Mouse (Mus musculus) midbrain, postnatal 0 days (tissue): ENCODE measurements at regions not wholly inside any gene's neighbourhood (a gene's known extent, or its start where the extent isn't known, plus 50 kb on each side); places are given as distances from the start of the nearest gene placed in this dataset.
A peak's percentile ranks its signal among the peaks of the same experiment; 100 is the strongest.

Source experiments
- ATAC-seq: fragments of 200-750 bp; cut with Nextera tagmentation; 2 replicates; pipeline ENCODE4 v1.8.0; 2017; ENCODE audit warnings: moderate number of reproducible peaks, mild to moderate bottlenecking, moderate TSS enrichment, moderate library complexity; ENCODE audit not compliant: low FRiP score
- DNase-seq: peaks from one replicate; pipeline ENCODE4 v3.0.0-alpha.2; 2015; ENCODE audit warnings: low spot score
- H3K27ac ChIP-seq: fragments of 300-500 bp; sonication (generic); 2 replicates; pipeline ENCODE4 v1.5.1; 2014; ENCODE audit warnings: low read depth, mild to moderate bottlenecking, low read length, mixed read lengths
- H3K27me3 ChIP-seq: fragments of 300-500 bp; sonication (generic); 2 replicates; pipeline ENCODE4 v1.6.1; 2014; ENCODE audit warnings: low read length, control low read depth, mixed read lengths; ENCODE audit not compliant: insufficient read depth
- H3K36me3 ChIP-seq: fragments of 300-500 bp; sonication (generic); 2 replicates; pipeline ENCODE4 v1.6.1; 2014; ENCODE audit warnings: low read length, control low read depth, mixed read lengths; ENCODE audit not compliant: insufficient read depth
- H3K4me1 ChIP-seq: fragments of 300-500 bp; sonication (generic); 2 replicates; pipeline ENCODE4 v1.6.1; 2014; ENCODE audit warnings: mild to moderate bottlenecking, control low read depth, antibody characterized with exemption, low read length, mixed read lengths; ENCODE audit not compliant: insufficient read depth
- H3K4me2 ChIP-seq: fragments of 300-500 bp; sonication (generic); 2 replicates; pipeline ENCODE4 v1.6.1; 2014; ENCODE audit warnings: low read depth, mild to moderate bottlenecking, low read length, mixed read lengths; ENCODE audit not compliant: poor library complexity, severe bottlenecking
- H3K4me3 ChIP-seq: fragments of 300-500 bp; sonication (generic); 2 replicates; pipeline ENCODE4 v1.5.1; 2014; ENCODE audit warnings: low read depth, mild to moderate bottlenecking, low read length, moderate library complexity
- H3K9ac ChIP-seq: fragments of 300-500 bp; sonication (generic); replicated peaks from 2 replicates; pipeline ENCODE4 v1.6.1; 2014; ENCODE audit warnings: mild to moderate bottlenecking, low read length, moderate library complexity, mixed read lengths; ENCODE audit not compliant: poor library complexity, severe bottlenecking
- H3K9me3 ChIP-seq: fragments of 300-500 bp; sonication (generic); 2 replicates; pipeline ENCODE4 v1.6.1; 2016; ENCODE audit warnings: low read length, control low read depth
- CTCF ChIP-seq: IDR thresholded peaks from 2 replicates; pipeline ENCODE4 v1.5.1; 2016; ENCODE audit warnings: antibody characterized with exemption, mild to moderate bottlenecking
- WGBS: fragments of 180-500 bp; shearing (Covaris S2); extraction: QIAGEN DNeasy Blood & Tissue Kit; methylation state at CpG from one replicate; pipeline ENCODE4 v1.1.7; 2014; 5-methylcytosine and 5-hydroxymethylcytosine counted together

- 41% methylated on average over 16 of the region's 16 CpGs for WGBS
- H3K27me3 ChIP-seq: no peaks in the 10 kb centered on the region
- peaks cover 4% of the 10 kb centered on the region; the same call in 1 of the 2 replicates for H3K4me1 ChIP-seq
- ATAC-seq: peak; percentile 17; the same call in 1 of the 2 replicates
- H3K9me3 ChIP-seq: no peaks in the 10 kb centered on the region
- no peak overlapping the region for H3K4me3 ChIP-seq
- H3K4me2 ChIP-seq: 0 out of 2 replicates have a peak overlapping the region, but pooled peaks have one; percentile 4
- no peak for TF ChIP-seq CTCF
- peak; percentile 55 for DNase-seq
- no peaks in the 10 kb centered on the region for H3K36me3 ChIP-seq
- H3K27ac ChIP-seq: no peak overlapping the region
- H3K9ac ChIP-seq: no peak overlapping the region
Observed at GRCm38 (mm10) chr2:173342605-173343260, 66.4 kb upstream of the Pmepa1 start.

GRCm38 (mm10) chr2:173343665-173344064, 67.3 kb upstream of the Pmepa1 start:
- Histone ChIP-seq H3K4me3 (no peak overlapping the region), H3K27ac (no peak overlapping the region), H3K9ac (no peak overlapping the region), H3K27me3 (no peaks in the 10 kb centered on the region), H3K36me3 (no peaks in the 10 kb centered on the region), H3K9me3 (no peaks in the 10 kb centered on the region), H3K4me2 (no peak overlapping the region), H3K4me1 (peaks cover 4% of the 10 kb centered on the region; the same call in 1 of the 2 replicates)
- no peak for ATAC-seq
- no peak for TF ChIP-seq CTCF
- WGBS: 87% methylated on average over 2 of the region's 2 CpGs
- no peak for DNase-seq

GRCm38 (mm10) chr2:173344221-173344620, 67.9 kb upstream of the Pmepa1 start:
- Histone ChIP-seq H3K36me3 (no peaks in the 10 kb centered on the region), H3K4me1 (peaks cover 3% of the 10 kb centered on the region; the same call in 1 of the 2 replicates), H3K4me2 (no peak overlapping the region), H3K27me3 (no peaks in the 10 kb centered on the region), H3K4me3 (no peak overlapping the region), H3K9me3 (no peaks in the 10 kb centered on the region), H3K9ac (no peak overlapping the region), H3K27ac (no peak overlapping the region)
- DNase-seq (no peak), ATAC-seq (no peak)
- WGBS: 96% methylated on average over 5 of the region's 5 CpGs
- peak; percentile 44 for TF ChIP-seq CTCF

GRCm38 (mm10) chr2:173347341-173347740, 71.0 kb upstream of the Pmepa1 start:
- no peak for ATAC-seq
- H3K4me3 ChIP-seq: no peak overlapping the region
- H3K4me1 ChIP-seq: no peaks in the 10 kb centered on the region
- no peak overlapping the region for H3K9ac ChIP-seq
- no peak for TF ChIP-seq CTCF
- no peaks in the 10 kb centered on the region for H3K9me3 ChIP-seq
- H3K27me3 ChIP-seq: no peaks in the 10 kb centered on the region
- H3K27ac ChIP-seq: no peak overlapping the region
- WGBS: 78% methylated on average over 11 of the region's 11 CpGs
- DNase-seq: no peak
- no peak overlapping the region for H3K4me2 ChIP-seq
- H3K36me3 ChIP-seq: no peaks in the 10 kb centered on the region

GRCm38 (mm10) chr2:173348757-173349156, 72.4 kb upstream of the Pmepa1 start:
- H3K9me3 ChIP-seq: no peaks in the 10 kb centered on the region
- H3K27ac ChIP-seq: no peak overlapping the region
- DNase-seq: no peak
- H3K4me1 ChIP-seq: no peaks in the 10 kb centered on the region; the same call in 1 of the 2 replicates
- 79% methylated on average over 3 of the region's 3 CpGs for WGBS
- no peaks in the 10 kb centered on the region for H3K36me3 ChIP-seq
- no peak for ATAC-seq
- no peak for TF ChIP-seq CTCF
- H3K4me3 ChIP-seq: no peak overlapping the region
- H3K4me2 ChIP-seq: no peak overlapping the region
- no peak overlapping the region for H3K9ac ChIP-seq
- H3K27me3 ChIP-seq: no peaks in the 10 kb centered on the region

- H3K9me3 ChIP-seq: no peaks in the 10 kb centered on the region
- H3K4me1 ChIP-seq: no peaks in the 10 kb centered on the region; the same call in 1 of the 2 replicates
- no peak overlapping the region for H3K9ac ChIP-seq
- no peak for TF ChIP-seq CTCF
- no peak overlapping the region for H3K4me3 ChIP-seq
- ATAC-seq (no peak), DNase-seq (no peak)
- no peak overlapping the region for H3K27ac ChIP-seq
- 82% methylated on average over 9 of the region's 9 CpGs for WGBS
- H3K27me3 ChIP-seq: no peaks in the 10 kb centered on the region
- no peaks in the 10 kb centered on the region for H3K36me3 ChIP-seq
- H3K4me2 ChIP-seq: no peak overlapping the region
Observed at GRCm38 (mm10) chr2:173349510-173349909, 73.2 kb upstream of the Pmepa1 start.
